8 mouse cellular contexts compared by ENCODE assay signal in the genomic region with DNA sequence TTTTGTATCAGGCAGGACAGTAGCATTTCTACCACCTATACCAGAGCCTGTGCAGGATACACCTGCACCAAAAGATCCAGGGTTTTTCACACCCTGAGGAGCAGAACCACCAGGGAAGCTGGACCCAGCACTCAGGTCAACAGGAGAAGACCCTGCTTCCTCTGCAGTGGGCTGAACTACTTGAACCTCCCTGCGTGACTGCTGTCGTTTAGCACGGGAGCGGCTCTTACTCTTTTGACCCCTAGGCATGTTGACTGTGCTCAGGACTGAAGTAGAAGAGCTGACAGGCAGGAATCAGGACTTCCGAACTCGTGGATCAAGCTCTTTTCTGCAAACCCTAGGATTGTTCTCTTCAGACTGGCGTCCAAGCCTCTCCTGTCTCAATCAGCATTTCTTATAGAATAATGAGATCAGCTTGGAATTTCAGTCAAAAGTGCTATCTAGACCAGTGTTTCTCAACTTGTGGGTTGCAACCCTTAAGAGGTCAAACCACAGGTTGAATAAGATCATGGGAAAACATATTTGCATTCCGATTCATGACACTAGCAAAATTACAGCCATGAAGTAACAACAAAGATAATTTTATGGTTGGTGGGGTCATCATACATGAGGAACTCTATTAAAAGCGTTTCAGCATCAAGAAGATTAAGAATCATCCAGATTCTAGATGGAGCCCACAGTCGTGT. TPM values are rescaled to one million over a fixed set of nuclear protein-coding genes. Genes with fewer than 3 reads are reported as not detected.
DNase-seq lines count a peak whose midpoint lies in the region; ATAC-seq and TF ChIP-seq lines count a peak whose summit lies in the region.

No protein-coding gene starts in this region.

- WGBS in forebrain, embryonic 11.5 days, result 21% methylated on average over 10 of the region's 10 CpGs
- 19% methylated on average over 10 of the region's 10 CpGs for WGBS in neural tube, embryonic 12.5 days

- no peak for ATAC-seq in G1E (ENCODE audit: extremely low read depth, insufficient number of reproducible peaks, low FRiP score, poor library complexity, severe bottlenecking)
- ATAC-seq in forebrain, embryonic 11.5 days (replicated peaks; ENCODE audit: low FRiP score), result no peak
- no peak for ATAC-seq in neural tube, embryonic 12.5 days (ENCODE audit: low FRiP score, low read depth)

- peak overlapping the region; percentile 68 for H3K4me2 ChIP-seq in forebrain, embryonic 11.5 days (ENCODE audit: low read depth, low read length, severe bottlenecking)
- peak overlapping the region; percentile 78 for H3K4me2 ChIP-seq in neural tube, embryonic 12.5 days (replicated peaks)

- H3K4me3 ChIP-seq in G1E (ENCODE audit: low read depth, low read length), result peak overlapping the region; percentile 98
- H3K4me3 ChIP-seq in forebrain, embryonic 11.5 days (ENCODE audit: low read depth, low read length), result peak overlapping the region; percentile 78
- H3K4me3 ChIP-seq in neural tube, embryonic 12.5 days, result peak overlapping the region; percentile 78

- peak; percentile 3 for DNase-seq in gastrocnemius, postnatal 14 days
- no peak for DNase-seq in gastrocnemius, postnatal 36 days
- no peak for DNase-seq in G1E (ENCODE audit: low spot score)
- DNase-seq in forebrain, embryonic 11.5 days (ENCODE audit: low spot score), result no peak
- DNase-seq in kidney, postnatal 14 days, result peak; percentile 6
- DNase-seq in urinary bladder, postnatal 25 days (ENCODE audit: low spot score), result no peak
- DNase-seq in adrenal gland, adult 2 months, result no peak

- intact Hi-C loops in gastrocnemius, postnatal 14 days (cut with DNase I; ENCODE audit: low total_unique reads), result no loop called here
- intact Hi-C loops in gastrocnemius, postnatal 36 days (cut with DNase I), result no loop called here

- H3K9me3 ChIP-seq in G1E (replicated peaks), result no peaks in the 10 kb centered on the region
- no peaks in the 10 kb centered on the region for H3K9me3 ChIP-seq in forebrain, embryonic 11.5 days (ENCODE audit: control insufficient read depth, low read length)
- H3K9me3 ChIP-seq in neural tube, embryonic 12.5 days, result no peaks in the 10 kb centered on the region

- H3K27ac ChIP-seq in forebrain, embryonic 11.5 days (ENCODE audit: low read depth, low read length), result peak overlapping the region; percentile 92
- no peak overlapping the region for H3K27ac ChIP-seq in neural tube, embryonic 12.5 days

- peaks cover 12% of the 10 kb centered on the region for H3K36me3 ChIP-seq in G1E (replicated peaks)
- no peaks in the 10 kb centered on the region for H3K36me3 ChIP-seq in forebrain, embryonic 11.5 days (ENCODE audit: control insufficient read depth, insufficient read depth, low read length)
- H3K36me3 ChIP-seq in neural tube, embryonic 12.5 days, result no peaks in the 10 kb centered on the region

- H3K9ac ChIP-seq in forebrain, embryonic 11.5 days (ENCODE audit: low read length), result peak overlapping the region; percentile 92
- H3K9ac ChIP-seq in neural tube, embryonic 12.5 days, result peak overlapping the region; percentile 78

- TF ChIP-seq CTCF in G1E (IDR thresholded peaks at IDR 0.05; ENCODE audit: low read depth, low read length), result no peak

- peaks cover 24% of the 10 kb centered on the region for H3K4me1 ChIP-seq in G1E (ENCODE audit: insufficient read depth, low read depth, low read length)
- H3K4me1 ChIP-seq in forebrain, embryonic 11.5 days (replicated peaks; ENCODE audit: control insufficient read depth, insufficient read depth, low read length), result peaks cover 5% of the 10 kb centered on the region; the same call in 1 of the 2 replicates
- peaks cover 20% of the 10 kb centered on the region for H3K4me1 ChIP-seq in neural tube, embryonic 12.5 days

- no peaks in the 10 kb centered on the region for H3K27me3 ChIP-seq in G1E (ENCODE audit: insufficient read depth, low read length)
- H3K27me3 ChIP-seq in forebrain, embryonic 11.5 days (ENCODE audit: control insufficient read depth, insufficient read depth, low read length), result no peaks in the 10 kb centered on the region
- no peaks in the 10 kb centered on the region for H3K27me3 ChIP-seq in neural tube, embryonic 12.5 days (replicated peaks)

RNA-seq across cellular contexts. Expression of a gene that starts 0.7 kb away (rescaled TPM):
- 10 to 100 TPM in 1 of 2 experiments, 1 to 10 TPM in 1; 9.7 to 10.6 TPM for total RNA-seq in gastrocnemius, postnatal 14 days (2021)
- 1 to 10 TPM; 5.3 to 7.5 TPM for total RNA-seq in gastrocnemius, postnatal 36 days (2021)
- total RNA-seq in G1E (2014; fragmentation: Nextera tagmentation) (107 and 137 TPM in 2 replicates), G1E (2017) (75.4 and 79.1 TPM in 2 replicates)
- 3.7 and 5.3 TPM in 2 replicates for polyA plus RNA-seq in G1E (2012)
- 61.6 and 71.5 TPM in 2 replicates for polyA plus RNA-seq in forebrain, embryonic 11.5 days (2014; fragmentation: Nextera tagmentation; extraction: Ambion mirVana)
- polyA plus RNA-seq in neural tube, embryonic 12.5 days (2016; fragmentation: Nextera tagmentation; extraction: Ambion mirVana), result 48.7 and 49.1 TPM in 2 replicates
- total RNA-seq in adrenal gland, adult 2 months (2021), result 10 to 100 TPM; 24.8 to 30.8 TPM
- 0.81 and 0.98 TPM in 2 replicates for polyA plus RNA-seq in adrenal gland, adult 2 months (2012; rRNA removed)

RNA-seq across cellular contexts. Expression of a gene that starts 0.8 kb away (rescaled TPM):
- total RNA-seq in gastrocnemius, postnatal 14 days (2021), result under 1 TPM in 1 of 2 experiments, not detected in 1; 0.09 TPM
- not detected for total RNA-seq in gastrocnemius, postnatal 36 days (2021)
- total RNA-seq in G1E (2014; fragmentation: Nextera tagmentation) (not detected in 2 replicates), G1E (2017) (0.27 and 0.29 TPM in 2 replicates)
- 0.03 TPM in 1 of 2 replicates, not detected in the other for polyA plus RNA-seq in G1E (2012)
- 0.33 TPM in 2 replicates for polyA plus RNA-seq in forebrain, embryonic 11.5 days (2014; fragmentation: Nextera tagmentation; extraction: Ambion mirVana)
- 0.43 and 0.55 TPM in 2 replicates for polyA plus RNA-seq in neural tube, embryonic 12.5 days (2016; fragmentation: Nextera tagmentation; extraction: Ambion mirVana)
- not detected for total RNA-seq in adrenal gland, adult 2 months (2021)
- polyA plus RNA-seq in adrenal gland, adult 2 months (2012; rRNA removed), result 0.04 TPM in 1 of 2 replicates, not detected in the other

Comparison
In these comparisons a context has a peak if more than half of its experiments do, and no peak if none do; other contexts are left out.
1. DNase-seq: peak in gastrocnemius, postnatal 14 days (single experiment) and kidney, postnatal 14 days (single experiment); none in gastrocnemius, postnatal 36 days (0 of 2), G1E (single experiment), forebrain, embryonic 11.5 days (single experiment), urinary bladder, postnatal 25 days (single experiment) and adrenal gland, adult 2 months (single experiment).
2. Peak in every context shown above with its lines, with median percentiles within 50 percentile points of each other: H3K4me3 ChIP-seq.